Mouse (Mus musculus) neural tube, embryonic 13.5 days (tissue): Measurements from ENCODE around the gene Abcd4. TPM values are rescaled to one million over a fixed set of nuclear protein-coding genes. Genes with fewer than 3 reads are reported as not detected.
A peak's percentile ranks its signal among the peaks of the same experiment; 100 is the strongest.

ENCODE experiments used
- ATAC-seq: fragments of 200-750 bp; cut with Nextera tagmentation; 2 replicates; pipeline ENCODE4 v1.8.0; 2017; ENCODE audit warnings: low read depth, mild to moderate bottlenecking, moderate TSS enrichment, moderate library complexity
- H3K27ac ChIP-seq: fragments of 300-500 bp; sonication (generic); replicated peaks from 2 replicates; pipeline ENCODE4 v1.5.1; 2015; ENCODE audit warnings: moderate library complexity, mild to moderate bottlenecking, inconsistent platforms
- H3K27me3 ChIP-seq: fragments of 300-500 bp; sonication (generic); 2 replicates; pipeline ENCODE4 v1.6.1; 2015; ENCODE audit warnings: mild to moderate bottlenecking, inconsistent platforms
- H3K36me3 ChIP-seq: fragments of 300-500 bp; sonication (generic); 2 replicates; pipeline ENCODE4 v1.6.1; 2015; ENCODE audit warnings: mild to moderate bottlenecking, inconsistent platforms
- H3K4me1 ChIP-seq: fragments of 300-500 bp; sonication (generic); replicated peaks from 2 replicates; pipeline ENCODE4 v1.6.1; 2015; ENCODE audit warnings: inconsistent platforms
- H3K4me2 ChIP-seq: fragments of 300-500 bp; sonication (generic); 2 replicates; pipeline ENCODE4 v1.6.1; 2015; ENCODE audit warnings: inconsistent platforms, mild to moderate bottlenecking, moderate library complexity
- H3K4me3 ChIP-seq: fragments of 300-500 bp; sonication (generic); 2 replicates; pipeline ENCODE4 v1.5.1; 2015; ENCODE audit warnings: mild to moderate bottlenecking, inconsistent platforms
- H3K9ac ChIP-seq: fragments of 300-500 bp; sonication (generic); 2 replicates; pipeline ENCODE4 v1.6.1; 2015; ENCODE audit warnings: moderate library complexity, mild to moderate bottlenecking, inconsistent platforms
- H3K9me3 ChIP-seq: fragments of 300-500 bp; sonication (generic); 2 replicates; pipeline ENCODE4 v1.6.1; 2016; ENCODE audit warnings: inconsistent platforms
- WGBS: fragments of 180-500 bp; shearing (Covaris S2); methylation state at CpG from one replicate; pipeline ENCODE4 v1.1.7; 2015; 5-methylcytosine and 5-hydroxymethylcytosine counted together
- polyA plus RNA-seq: library from polyadenylated mRNA; unstranded; fragments of >200 nt; fragmentation: Nextera tagmentation; extraction: Ambion mirVana; gene quantifications from 2 replicates; pipeline ENCODE4 v1.2.1, GENCODE M21; 2015

Gene Abcd4
- polyA plus RNA-seq, 1 experiment from 2014 or later = 12.8 TPM

GRCm38 (mm10) chr12:84571466-84572340, 45.5 kb downstream of the Abcd4 start:
- peaks cover 21% of the 10 kb centered on the region for H3K4me1 ChIP-seq
- 2% methylated on average over 43 of the region's 43 CpGs for WGBS
- H3K36me3 ChIP-seq = no peaks in the 10 kb centered on the region
- H3K27ac ChIP-seq = no peak overlapping the region
- peaks cover 99% of the 10 kb centered on the region for H3K27me3 ChIP-seq
- no peaks in the 10 kb centered on the region for H3K9me3 ChIP-seq
- H3K4me3 ChIP-seq = peak overlapping the region; percentile 18
- H3K9ac ChIP-seq = no peak overlapping the region
- ATAC-seq = no peak
- peak overlapping the region; percentile 9; the same call in 1 of the 2 replicates for H3K4me2 ChIP-seq

- H3K27me3 ChIP-seq = peaks cover 99% of the 10 kb centered on the region
- no peak overlapping the region for H3K4me2 ChIP-seq
- ATAC-seq = no peak
- peak overlapping the region; percentile 18 for H3K4me3 ChIP-seq
- H3K9ac ChIP-seq = peak overlapping the region; percentile 41; the same call in 1 of the 2 replicates
- 0 out of 2 replicates have a peak overlapping the region, but pooled peaks have one; percentile 23 for H3K27ac ChIP-seq
- 1% methylated on average over 34 of the region's 34 CpGs for WGBS
- H3K9me3 ChIP-seq = no peaks in the 10 kb centered on the region
- H3K36me3 ChIP-seq = no peaks in the 10 kb centered on the region
- peaks cover 21% of the 10 kb centered on the region for H3K4me1 ChIP-seq
Observed at GRCm38 (mm10) chr12:84570694-84571415, 46.4 kb downstream of the Abcd4 start.

GRCm38 (mm10) chr12:84569976-84570693, 47.1 kb downstream of the Abcd4 start:
- peaks cover 21% of the 10 kb centered on the region for H3K4me1 ChIP-seq
- no peak for ATAC-seq
- H3K36me3 ChIP-seq = no peaks in the 10 kb centered on the region
- H3K27ac ChIP-seq = no peak overlapping the region
- H3K4me2 ChIP-seq = no peak overlapping the region
- no peaks in the 10 kb centered on the region for H3K9me3 ChIP-seq
- H3K4me3 ChIP-seq = peak overlapping the region; percentile 18
- WGBS = 2% methylated on average over 40 of the region's 40 CpGs
- H3K27me3 ChIP-seq = peaks cover 95% of the 10 kb centered on the region
- no peak overlapping the region for H3K9ac ChIP-seq

GRCm38 (mm10) chr12:84569336-84569970, 47.8 kb downstream of the Abcd4 start, which contains the start of gene Vsx2:
Gene Vsx2, plus strand, starts transcription at chr12:84569762.
- 0 out of 2 replicates have a peak, but pooled peaks have one; percentile 5 for ATAC-seq
- WGBS = under 1% methylated on average over 25 of the region's 25 CpGs
- H3K9ac ChIP-seq = no peak within 1 kb of the TSS

DNA sequence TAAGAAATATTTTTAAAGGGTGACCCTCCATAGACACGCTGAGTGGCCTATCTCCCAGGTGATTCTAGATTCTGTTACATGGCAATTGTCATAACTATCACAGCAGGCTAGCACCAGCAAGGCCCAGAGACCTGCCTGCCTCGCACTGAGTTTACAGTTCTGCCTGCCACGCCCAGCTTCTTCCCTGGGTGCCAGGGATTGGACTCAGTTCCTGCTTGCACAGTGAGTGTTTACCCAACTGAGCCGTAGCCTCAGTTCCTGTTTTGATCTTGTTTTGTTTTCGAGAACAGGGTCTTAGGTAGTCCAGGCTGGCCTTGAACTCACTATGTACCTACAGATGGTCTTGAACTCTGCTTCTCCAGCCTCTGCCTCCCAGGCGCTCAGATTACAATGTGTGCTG, 49.6 kb downstream of the Abcd4 start:
- H3K27ac ChIP-seq = no peak overlapping the region
- WGBS = 74% methylated on average over 6 of the region's 6 CpGs
- H3K9ac ChIP-seq = no peak overlapping the region
- ATAC-seq = no peak
- H3K4me3 ChIP-seq = no peak overlapping the region
- no peaks in the 10 kb centered on the region for H3K9me3 ChIP-seq
- no peak overlapping the region for H3K4me2 ChIP-seq
- peaks cover 93% of the 10 kb centered on the region for H3K27me3 ChIP-seq
- H3K4me1 ChIP-seq = peaks cover 21% of the 10 kb centered on the region
- no peaks in the 10 kb centered on the region for H3K36me3 ChIP-seq

More at GRCm38 (mm10) chr12:84569336-84569970, 47.8 kb downstream of the Abcd4 start, which contains the start of gene Vsx2:
- Histone ChIP-seq H3K4me2 (no peak within 1 kb of the TSS), H3K4me3 (peak within 1 kb of the TSS; percentile 18), H3K9me3 (no peaks in the 10 kb centered on the region), H3K27me3 (peaks cover 94% of the 10 kb centered on the region), H3K4me1 (peaks cover 21% of the 10 kb centered on the region), H3K36me3 (no peaks in the 10 kb centered on the region), H3K27ac (0 out of 2 replicates have a peak within 1 kb of the TSS, but pooled peaks have one; percentile 23)

DNA sequence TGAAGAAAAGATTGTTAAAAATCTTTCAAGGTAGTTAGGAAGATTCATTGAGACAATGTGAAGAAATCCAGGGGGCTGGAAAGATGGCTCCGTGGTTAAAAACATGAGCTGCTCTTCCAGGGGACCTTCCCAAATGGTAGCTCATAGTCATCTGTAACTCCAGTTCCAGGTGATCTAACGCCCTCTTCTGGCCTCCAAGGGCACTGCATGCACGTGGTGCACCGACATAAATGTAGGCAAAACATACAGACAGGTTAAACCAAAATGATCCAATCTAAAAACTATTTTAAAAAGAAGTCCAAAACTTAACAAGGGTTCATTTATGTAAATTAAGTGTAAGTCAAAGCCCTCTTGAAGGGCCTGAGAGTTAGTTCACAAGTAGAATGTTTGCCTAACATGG, 54.7 kb downstream of the Abcd4 start:
- Histone ChIP-seq H3K27me3 (peaks cover 47% of the 10 kb centered on the region), H3K9ac (no peak overlapping the region), H3K4me2 (no peak overlapping the region), H3K27ac (no peak overlapping the region), H3K4me1 (no peaks in the 10 kb centered on the region), H3K36me3 (no peaks in the 10 kb centered on the region), H3K9me3 (no peaks in the 10 kb centered on the region), H3K4me3 (no peak overlapping the region)
- no peak for ATAC-seq
- 50% methylated on average over 4 of the region's 4 CpGs for WGBS

DNA sequence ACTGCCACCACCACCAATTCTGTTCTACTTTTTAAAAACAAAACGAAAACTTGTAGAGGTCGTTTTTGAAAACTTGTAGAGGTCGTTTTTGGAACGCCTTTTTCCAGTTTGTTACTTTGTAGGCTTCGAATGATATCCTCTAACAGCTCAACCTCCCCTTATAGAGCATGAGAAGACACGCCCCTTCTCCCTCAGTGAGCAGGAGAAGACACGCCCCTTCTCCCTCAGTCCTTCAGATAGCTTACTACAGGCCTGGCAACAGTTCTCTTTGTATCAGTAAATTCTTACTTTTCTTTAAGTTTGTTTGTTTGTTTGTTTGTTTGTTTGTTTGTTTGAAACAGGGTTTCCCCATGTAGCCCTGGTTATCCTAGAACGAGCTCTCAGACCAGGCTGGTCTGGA, 62.0 kb downstream of the Abcd4 start:
- Histone ChIP-seq H3K27me3 (peaks cover 38% of the 10 kb centered on the region), H3K27ac (no peak overlapping the region), H3K4me2 (no peak overlapping the region), H3K36me3 (no peaks in the 10 kb centered on the region), H3K9me3 (no peaks in the 10 kb centered on the region), H3K4me1 (no peaks in the 10 kb centered on the region), H3K9ac (no peak overlapping the region), H3K4me3 (no peak overlapping the region)
- WGBS = 56% methylated on average over 8 of the region's 8 CpGs
- no peak for ATAC-seq

Other genes starting within 250 kb of the Abcd4 start
- 12.5 and 12.6 TPM in 2 replicates for gene Entpd5, start 208.4 kb downstream of the Abcd4 start, polyA plus RNA-seq
- gene Bbof1, start 208.3 kb downstream of the Abcd4 start, polyA plus RNA-seq = 3.0 and 4.7 TPM in 2 replicates
- gene Rnf113a2, start 200.2 kb downstream of the Abcd4 start, polyA plus RNA-seq = 27.6 and 33.3 TPM in 2 replicates
- gene Aldh6a1, start 166.4 kb downstream of the Abcd4 start, polyA plus RNA-seq = 31.5 and 31.9 TPM in 2 replicates
- 31.7 and 33.6 TPM in 2 replicates for gene Lin52, start 166.0 kb downstream of the Abcd4 start, polyA plus RNA-seq
- 7.5 and 7.7 TPM in 2 replicates for gene Vsx2, start 47.7 kb downstream of the Abcd4 start, polyA plus RNA-seq
- not detected in 2 replicates for gene Vrtn, start 23.6 kb upstream of the Abcd4 start, polyA plus RNA-seq
- 3.6 and 3.8 TPM in 2 replicates for gene Syndig1l, start 81.4 kb upstream of the Abcd4 start, polyA plus RNA-seq
- gene Npc2, start 155.7 kb upstream of the Abcd4 start, polyA plus RNA-seq = 74.9 and 77.8 TPM in 2 replicates
- 148 and 154 TPM in 2 replicates for gene Isca2, start 155.8 kb upstream of the Abcd4 start, polyA plus RNA-seq